Mouse (Mus musculus): ENCODE results near the gene Gm17509.
"Not testable (repeated sequence)": the region's sequence is repeated elsewhere in the genome, so short reads cannot be mapped to it uniquely, and the experiment has no call there.

Gm17509 gene

GRCm38 (mm10) chr13:117206066-117206465 is 14.8 kb downstream of the Gm17509 start:
- no peak for DNase-seq (ENCODE audit: low spot score)

GRCm38 (mm10) chr13:117204685-117205084 is 16.2 kb downstream of the Gm17509 start:
- no peak for DNase-seq (ENCODE audit: low spot score)

GRCm38 (mm10) chr13:117202755-117203471 is 18.0 kb downstream of the Gm17509 start:
- no peak for DNase-seq (ENCODE audit: low spot score)

DNA sequence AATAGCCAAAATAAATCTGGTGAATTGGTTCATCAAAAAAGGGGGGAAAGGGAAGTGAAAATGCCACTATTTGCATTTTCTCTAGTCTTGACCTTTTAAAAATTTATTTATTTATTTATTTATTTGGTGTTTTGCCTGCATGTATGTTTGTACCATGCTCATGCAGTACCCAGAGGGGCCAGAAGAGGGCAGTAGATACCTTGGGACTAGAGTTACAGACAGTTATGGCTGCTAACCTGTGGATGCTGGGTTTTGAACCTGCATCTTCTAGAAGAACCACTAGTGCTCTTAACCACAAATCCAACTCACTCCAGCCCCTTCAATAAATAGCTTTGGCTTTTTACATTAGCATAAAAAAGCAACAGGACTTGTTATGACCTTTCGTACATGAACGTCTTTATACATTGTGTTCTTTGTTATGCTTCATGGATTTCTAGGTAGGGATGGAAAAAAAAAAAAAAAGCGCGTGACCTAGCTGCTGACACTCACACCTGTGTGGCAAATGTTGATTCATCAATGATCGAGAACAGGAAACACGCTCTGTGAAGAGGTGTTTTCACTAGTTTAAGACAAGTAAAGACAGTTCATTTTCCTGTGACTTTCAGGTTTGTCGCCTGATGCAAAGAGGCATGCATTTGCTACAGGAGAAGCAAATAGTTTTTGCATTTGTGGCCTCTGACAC is 22.3 kb downstream of the Gm17509 start:
- DNase-seq (ENCODE audit: low spot score) = peak; percentile 60

DNA sequence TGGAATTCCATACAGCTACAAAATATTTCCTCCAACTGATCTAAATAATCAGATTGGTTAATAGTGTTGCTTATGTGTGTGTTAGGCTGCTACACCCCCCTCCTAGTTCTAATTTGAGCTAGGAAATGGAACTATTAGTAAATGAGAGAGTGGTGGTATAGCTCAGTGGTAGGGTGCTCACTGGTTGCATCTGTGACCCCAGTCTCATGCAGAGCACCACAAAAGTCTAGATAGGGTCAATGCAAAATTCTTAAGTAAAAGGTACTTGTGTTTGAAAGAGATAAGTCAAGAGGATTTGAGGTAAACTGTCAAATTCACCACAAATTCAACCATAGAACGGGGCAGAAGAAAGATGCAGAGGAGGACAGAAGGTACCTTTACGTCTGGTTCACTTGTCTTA is 23.2 kb downstream of the Gm17509 start:
- no peak for DNase-seq (ENCODE audit: low spot score)

GRCm38 (mm10) chr13:117195569-117196495 is 25.0 kb downstream of the Gm17509 start:
- DNase-seq (ENCODE audit: low spot score) = no peak

GRCm38 (mm10) chr13:117193422-117193983 is 27.4 kb downstream of the Gm17509 start:
- DNase-seq (ENCODE audit: low spot score) = no peak

- DNase-seq (ENCODE audit: low spot score) = no peak
Observed at GRCm38 (mm10) chr13:117192161-117192560, 28.7 kb downstream of the Gm17509 start.

DNA sequence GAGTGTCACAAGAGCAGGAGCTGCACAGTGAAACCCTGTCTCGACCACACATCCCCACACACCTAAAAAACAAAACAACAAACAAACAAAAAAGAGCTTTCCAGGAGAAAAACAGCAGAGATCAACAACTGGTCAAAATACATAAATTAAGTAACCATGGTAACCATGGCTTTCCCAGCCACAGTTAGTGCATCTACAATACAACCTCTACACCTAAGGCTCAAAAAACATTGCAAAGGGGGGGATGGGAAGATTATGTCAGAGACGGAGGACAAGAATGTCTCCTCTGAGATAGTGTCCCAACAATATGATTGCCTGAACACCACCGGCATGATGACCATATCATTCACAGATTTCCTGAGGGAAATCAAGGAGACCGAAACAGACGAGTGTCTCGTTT is 35.5 kb downstream of the Gm17509 start:
- DNase-seq (ENCODE audit: low spot score) = no peak

DNA sequence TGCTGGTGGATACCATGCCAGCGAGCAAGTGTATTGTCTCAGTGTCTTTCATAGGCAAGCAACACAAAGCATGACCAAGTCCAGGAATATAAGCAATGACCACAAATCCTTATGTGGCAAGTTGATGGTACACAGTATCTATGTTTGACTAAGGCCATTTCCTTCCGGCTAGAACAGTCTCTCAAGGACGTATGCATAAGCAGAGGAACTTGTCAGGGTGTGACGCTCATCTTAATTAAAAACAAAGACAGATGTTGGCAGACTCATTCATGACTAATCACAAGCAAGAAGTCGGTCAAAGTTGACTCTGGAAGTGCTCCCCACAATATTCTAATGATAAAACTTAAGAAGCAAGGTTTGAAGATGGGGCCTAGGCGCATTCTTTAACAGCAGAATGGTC is 37.6 kb downstream of the Gm17509 start:
- DNase-seq (ENCODE audit: low spot score) = no peak

- not testable (repeated sequence) for DNase-seq (ENCODE audit: low spot score)
Observed at GRCm38 (mm10) chr13:117180912-117181311, 40.0 kb downstream of the Gm17509 start.

Data from ovary, postnatal 36 days (tissue).